Mouse (Mus musculus): ENCODE data around the gene Pitpna. TPM values are rescaled to one million over a fixed set of nuclear protein-coding genes. Genes with fewer than 3 reads are reported as not detected.
A peak's percentile ranks its signal among the peaks of the same experiment; 100 is the strongest.

Pitpna gene
- total RNA-seq, 1 experiment, result 40.3 TPM

- in situ Hi-C loops (cut with MboI; ENCODE audit: low sequenced_read_pairs in 2 of 2, unreplicated experiment in 2 of 2), result no loop called here
- DNase-seq (ENCODE audit: low read depth, low spot score), result no peak
- Histone ChIP-seq H3K9ac (ENCODE audit: insufficient read depth, low read depth, low read length, poor library complexity, severe bottlenecking) (no peak overlapping the region), H3K36me3 (ENCODE audit: control insufficient read depth, insufficient read depth, low read length, poor library complexity, severe bottlenecking) (peaks cover 56% of the 10 kb centered on the region), H3K4me1 (ENCODE audit: control insufficient read depth in 2 of 2, insufficient read depth in 2 of 2, low read length in 2 of 2, poor library complexity in 1 of 2) (no peaks in the 10 kb centered on the region; a peak in 1 of 4 replicates), H3K27ac (ENCODE audit: insufficient read depth, low read depth, low read length, poor library complexity, severe bottlenecking) (no peak overlapping the region), H3K9me3 (ENCODE audit: control insufficient read depth, insufficient read depth, low read depth, low read length) (no peaks in the 10 kb centered on the region), H3K4me3 (ENCODE audit: insufficient read depth in 1 of 2, low read depth in 1 of 2, low read length in 2 of 2, poor library complexity in 1 of 2, severe bottlenecking in 1 of 2) (no peak overlapping the region)
- TF ChIP-seq ZNF384 (IDR thresholded peaks at IDR 0.05; ENCODE audit: low read depth, low read length) (no peak), CHD2 (IDR thresholded peaks at IDR 0.05; ENCODE audit: low read depth, low read length) (no peak), ZC3H11A (IDR thresholded peaks at IDR 0.05; ENCODE audit: borderline replicate concordance, low read depth, low read length) (no peak), MAFK (IDR thresholded peaks at IDR 0.05; ENCODE audit: insufficient read depth, low read depth, low read length) (no peak), HCFC1 (IDR thresholded peaks at IDR 0.05; ENCODE audit: borderline replicate concordance, insufficient read depth, low read length) (no peak)
Observed at GRCm38 (mm10) chr11:75671426-75672180, 83.7 kb downstream of the Pitpna start.

- Histone ChIP-seq H3K9me3 (ENCODE audit: control insufficient read depth, insufficient read depth, low read depth, low read length) (no peaks in the 10 kb centered on the region), H3K4me3 (ENCODE audit: insufficient read depth in 1 of 2, low read depth in 1 of 2, low read length in 2 of 2, poor library complexity in 1 of 2, severe bottlenecking in 1 of 2) (no peak overlapping the region), H3K9ac (ENCODE audit: insufficient read depth, low read depth, low read length, poor library complexity, severe bottlenecking) (no peak overlapping the region), H3K27ac (ENCODE audit: insufficient read depth, low read depth, low read length, poor library complexity, severe bottlenecking) (no peak overlapping the region), H3K4me1 (ENCODE audit: control insufficient read depth in 2 of 2, insufficient read depth in 2 of 2, low read length in 2 of 2, poor library complexity in 1 of 2) (no peaks in the 10 kb centered on the region; a peak in 1 of 4 replicates), H3K36me3 (ENCODE audit: control insufficient read depth, insufficient read depth, low read length, poor library complexity, severe bottlenecking) (peaks cover 44% of the 10 kb centered on the region)
- no peak for DNase-seq (ENCODE audit: low read depth, low spot score)
- in situ Hi-C loops (cut with MboI; ENCODE audit: low sequenced_read_pairs in 2 of 2, unreplicated experiment in 2 of 2), result no loop called here
- TF ChIP-seq CHD2 (IDR thresholded peaks at IDR 0.05; ENCODE audit: low read depth, low read length) (no peak), HCFC1 (IDR thresholded peaks at IDR 0.05; ENCODE audit: borderline replicate concordance, insufficient read depth, low read length) (no peak), ZNF384 (IDR thresholded peaks at IDR 0.05; ENCODE audit: low read depth, low read length) (no peak), ZC3H11A (IDR thresholded peaks at IDR 0.05; ENCODE audit: borderline replicate concordance, low read depth, low read length) (no peak), MAFK (IDR thresholded peaks at IDR 0.05; ENCODE audit: insufficient read depth, low read depth, low read length) (no peak)
Observed at GRCm38 (mm10) chr11:75673411-75673810, 85.5 kb downstream of the Pitpna start.

DNA sequence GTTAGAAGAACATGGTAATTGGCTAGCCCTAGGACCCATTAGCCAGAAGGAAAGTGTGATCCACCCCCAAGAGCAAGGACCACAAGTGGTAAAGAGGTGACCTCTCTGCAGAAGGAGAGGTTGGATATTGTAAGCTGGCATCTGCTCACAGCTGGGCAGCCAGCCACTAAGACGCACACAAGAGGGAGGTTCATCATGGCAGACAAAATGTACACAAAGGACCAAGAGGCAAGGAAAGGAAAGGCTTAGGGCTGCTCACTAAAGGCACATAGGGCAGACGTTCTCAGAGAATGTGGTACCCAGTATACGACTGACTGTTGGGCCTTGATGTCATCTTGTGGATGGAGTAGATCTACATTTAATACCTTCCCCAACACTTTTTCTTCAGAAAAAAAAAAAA, 87.0 kb downstream of the Pitpna start:
- TF ChIP-seq CHD2 (IDR thresholded peaks at IDR 0.05; ENCODE audit: low read depth, low read length), result no peak
- TF ChIP-seq HCFC1 (IDR thresholded peaks at IDR 0.05; ENCODE audit: borderline replicate concordance, insufficient read depth, low read length), result no peak
- TF ChIP-seq MAFK (IDR thresholded peaks at IDR 0.05; ENCODE audit: insufficient read depth, low read depth, low read length), result no peak
- no peak for TF ChIP-seq ZNF384 (IDR thresholded peaks at IDR 0.05; ENCODE audit: low read depth, low read length)
- no peak for TF ChIP-seq ZC3H11A (IDR thresholded peaks at IDR 0.05; ENCODE audit: borderline replicate concordance, low read depth, low read length)
- H3K9me3 ChIP-seq (ENCODE audit: control insufficient read depth, insufficient read depth, low read depth, low read length), result no peaks in the 10 kb centered on the region

DNA sequence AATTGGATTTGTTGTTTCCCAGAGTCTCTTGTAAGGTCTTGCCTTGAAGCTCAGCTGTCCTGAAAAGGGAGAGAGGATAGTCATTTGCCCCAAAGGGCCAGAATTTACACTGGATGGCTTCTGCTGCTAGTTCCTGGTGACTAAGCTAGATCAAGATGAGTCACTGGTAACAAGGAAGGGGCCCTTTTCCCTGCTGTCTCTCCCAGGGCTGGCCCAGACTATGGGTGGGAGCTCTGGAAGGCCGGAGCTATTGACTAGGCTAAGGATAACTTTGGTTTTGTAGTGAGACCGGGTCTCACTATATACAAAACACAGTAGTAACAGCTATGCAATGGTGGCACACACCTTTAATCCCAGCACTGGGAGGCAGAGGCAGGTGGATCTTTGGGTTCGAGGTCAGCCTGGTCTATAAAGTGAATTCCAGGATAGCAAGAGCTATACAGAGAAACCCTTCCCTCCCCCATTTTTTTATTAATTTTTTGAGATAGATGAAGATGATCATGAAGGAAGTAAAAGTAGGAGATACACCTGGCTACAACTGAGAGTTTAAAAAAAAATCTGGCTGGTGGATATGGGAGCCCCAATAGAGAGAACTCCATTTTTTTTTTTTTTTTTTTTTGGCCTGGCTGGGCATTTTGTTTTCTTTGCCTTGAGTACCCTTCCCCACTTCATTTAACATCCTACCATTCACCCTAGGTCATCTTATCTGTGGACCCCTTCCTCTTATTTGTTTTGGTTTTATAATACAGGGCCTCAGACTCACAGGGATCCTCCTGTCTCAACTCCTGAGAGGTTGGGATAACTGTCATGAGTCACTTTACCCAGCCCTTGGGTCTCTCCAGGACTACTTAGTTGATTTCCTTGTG, 90.2 kb downstream of the Pitpna start:
- Histone ChIP-seq H3K9me3 (ENCODE audit: control insufficient read depth, insufficient read depth, low read depth, low read length) (no peaks in the 10 kb centered on the region), H3K27ac (ENCODE audit: insufficient read depth, low read depth, low read length, poor library complexity, severe bottlenecking) (no peak overlapping the region), H3K36me3 (ENCODE audit: control insufficient read depth, insufficient read depth, low read length, poor library complexity, severe bottlenecking) (peaks cover 6% of the 10 kb centered on the region), H3K4me3 (ENCODE audit: insufficient read depth in 1 of 2, low read depth in 1 of 2, low read length in 2 of 2, poor library complexity in 1 of 2, severe bottlenecking in 1 of 2) (peak overlapping the region in 1 of 2 experiments; percentile 88; a peak in 2 of 4 replicates), H3K4me1 (ENCODE audit: control insufficient read depth in 2 of 2, insufficient read depth in 2 of 2, low read length in 2 of 2, poor library complexity in 1 of 2) (peaks cover 0 to 7% of the 10 kb centered on the region in 2 experiments; a peak in 2 of 4 replicates), H3K9ac (ENCODE audit: insufficient read depth, low read depth, low read length, poor library complexity, severe bottlenecking) (no peak overlapping the region)
- DNase-seq (ENCODE audit: low read depth, low spot score), result no peak
- no peak for TF ChIP-seq CHD2 (IDR thresholded peaks at IDR 0.05; ENCODE audit: low read depth, low read length)
- TF ChIP-seq HCFC1 (IDR thresholded peaks at IDR 0.05; ENCODE audit: borderline replicate concordance, insufficient read depth, low read length), result no peak
- no peak for TF ChIP-seq ZC3H11A (IDR thresholded peaks at IDR 0.05; ENCODE audit: borderline replicate concordance, low read depth, low read length)
- no peak for TF ChIP-seq MAFK (IDR thresholded peaks at IDR 0.05; ENCODE audit: insufficient read depth, low read depth, low read length)
- no peak for TF ChIP-seq ZNF384 (IDR thresholded peaks at IDR 0.05; ENCODE audit: low read depth, low read length)
- in situ Hi-C loops (cut with MboI; ENCODE audit: low sequenced_read_pairs in 2 of 2, unreplicated experiment in 2 of 2), result no loop called here

More for the DNA sequence above, 87.0 kb downstream of the Pitpna start:
- Histone ChIP-seq H3K9ac (ENCODE audit: insufficient read depth, low read depth, low read length, poor library complexity, severe bottlenecking) (no peak overlapping the region), H3K4me1 (ENCODE audit: control insufficient read depth in 2 of 2, insufficient read depth in 2 of 2, low read length in 2 of 2, poor library complexity in 1 of 2) (no peaks in the 10 kb centered on the region; a peak in 1 of 4 replicates), H3K4me3 (ENCODE audit: insufficient read depth in 1 of 2, low read depth in 1 of 2, low read length in 2 of 2, poor library complexity in 1 of 2, severe bottlenecking in 1 of 2) (no peak overlapping the region), H3K36me3 (ENCODE audit: control insufficient read depth, insufficient read depth, low read length, poor library complexity, severe bottlenecking) (peaks cover 32% of the 10 kb centered on the region), H3K27ac (ENCODE audit: insufficient read depth, low read depth, low read length, poor library complexity, severe bottlenecking) (no peak overlapping the region)
- in situ Hi-C loops (cut with MboI; ENCODE audit: low sequenced_read_pairs in 2 of 2, unreplicated experiment in 2 of 2), result no loop called here
- no peak for DNase-seq (ENCODE audit: low read depth, low spot score)

Other genes starting within 250 kb of the Pitpna start
- 193 and 317 TPM in 2 replicates for gene Rpa1, start 239.8 kb upstream of the Pitpna start, total RNA-seq (2012; rRNA removed)
- gene Smyd4, start 239.7 kb upstream of the Pitpna start, total RNA-seq (2012; rRNA removed), result 27.0 and 28.3 TPM in 2 replicates
- 20.3 and 24.7 TPM in 2 replicates for gene Serpinf1, start 165.4 kb upstream of the Pitpna start, total RNA-seq (2012; rRNA removed)
- gene Serpinf2, start 148.5 kb upstream of the Pitpna start, total RNA-seq (2012; rRNA removed), result 0.27 TPM in 1 of 2 replicates, not detected in the other
- 8.5 and 11.8 TPM in 2 replicates for gene Wdr81, start 133.4 kb upstream of the Pitpna start, total RNA-seq (2012; rRNA removed)
- 5.9 and 6.6 TPM in 2 replicates for gene Tlcd2, start 126.4 kb upstream of the Pitpna start, total RNA-seq (2012; rRNA removed)
- 256 and 338 TPM in 2 replicates for gene Prpf8, start 101.3 kb upstream of the Pitpna start, total RNA-seq (2012; rRNA removed)
- 0.79 and 0.89 TPM in 2 replicates for gene Rilp, start 78.0 kb upstream of the Pitpna start, total RNA-seq (2012; rRNA removed)
- 3.1 and 4.3 TPM in 2 replicates for gene Scarf1, start 74.6 kb upstream of the Pitpna start, total RNA-seq (2012; rRNA removed)
- gene Slc43a2, start 56.4 kb upstream of the Pitpna start, total RNA-seq (2012; rRNA removed), result 24.8 and 32.5 TPM in 2 replicates
- 12.2 and 13.8 TPM in 2 replicates for gene Inpp5k, start 42.9 kb downstream of the Pitpna start, total RNA-seq (2012; rRNA removed)
- 62.8 and 62.9 TPM in 2 replicates for gene Myo1c, start 62.4 kb downstream of the Pitpna start, total RNA-seq (2012; rRNA removed)
- gene Crk, start 91.2 kb downstream of the Pitpna start, total RNA-seq (2012; rRNA removed), result 68.1 and 71.3 TPM in 2 replicates
- gene Ywhae, start 144.8 kb downstream of the Pitpna start, total RNA-seq (2012; rRNA removed), result 256 and 432 TPM in 2 replicates
- gene Doc2b, start 208.0 kb downstream of the Pitpna start, total RNA-seq (2012; rRNA removed), result 0.16 and 0.27 TPM in 2 replicates